ENCODE assay signal across 8 mouse cellular contexts in genomic region chr19:29523230-29523582, GRCm38 (mm10). TPM values are rescaled to one million over a fixed set of nuclear protein-coding genes. Genes with fewer than 3 reads are reported as not detected.
DNase-seq lines count a peak whose midpoint lies in the region; ATAC-seq and TF ChIP-seq lines count a peak whose summit lies in the region.

No protein-coding gene starts in this region.

- WGBS in liver, adult 2 months: 1% methylated on average over 9 of the region's 9 CpGs
- 0% methylated on average over 9 of the region's 9 CpGs for WGBS in hindbrain, embryonic 15.5 days
- WGBS in midbrain, embryonic 16.5 days: 0% methylated on average over 9 of the region's 9 CpGs

- H3K4me2 ChIP-seq in hindbrain, embryonic 15.5 days: peak overlapping the region; percentile 94
- H3K4me2 ChIP-seq in midbrain, embryonic 16.5 days (ENCODE audit: low read length): peak overlapping the region; percentile 96

- H3K79me2 ChIP-seq in liver, adult 2 months (ENCODE audit: control insufficient read depth, insufficient read depth, low read length): peaks cover 12% of the 10 kb centered on the region

- H3K9ac ChIP-seq in liver, adult 2 months (ENCODE audit: low read depth, low read length): peak overlapping the region; percentile 95
- peak overlapping the region; percentile 93 for H3K9ac ChIP-seq in hindbrain, embryonic 15.5 days
- peak overlapping the region; percentile 92 for H3K9ac ChIP-seq in midbrain, embryonic 16.5 days (ENCODE audit: low read depth, low read length)

- peaks cover 12% of the 10 kb centered on the region for H3K4me1 ChIP-seq in liver, adult 2 months (ENCODE audit: control insufficient read depth, insufficient read depth, low read length)
- peaks cover 25% of the 10 kb centered on the region for H3K4me1 ChIP-seq in hindbrain, embryonic 15.5 days (replicated peaks)
- H3K4me1 ChIP-seq in midbrain, embryonic 16.5 days (ENCODE audit: control insufficient read depth, insufficient read depth, low read length): peaks cover 14% of the 10 kb centered on the region

- DNase-seq in liver, adult 2 months (ENCODE audit: extremely low read depth, low read depth, low spot score): peak; percentile 39
- DNase-seq in liver: no peak
- peak; percentile 75 for DNase-seq in embryo, embryonic 10.5 days (ENCODE audit: low spot score)
- no peak for DNase-seq in ovary, postnatal 14 days (ENCODE audit: low spot score)
- DNase-seq in retina, postnatal 1 day: no peak
- DNase-seq in urinary bladder, adult 18-20 months (ENCODE audit: low spot score in 2 of 2): no peak

- no peak for ATAC-seq in hindbrain, embryonic 15.5 days (ENCODE audit: low FRiP score, low read depth)
- no peak for ATAC-seq in midbrain, embryonic 16.5 days

- peaks cover 6% of the 10 kb centered on the region; the same call in 1 of the 2 replicates for H3K36me3 ChIP-seq in liver, adult 2 months (ENCODE audit: control insufficient read depth, insufficient read depth, low read length)
- no peaks in the 10 kb centered on the region for H3K36me3 ChIP-seq in hindbrain, embryonic 15.5 days
- no peaks in the 10 kb centered on the region for H3K36me3 ChIP-seq in midbrain, embryonic 16.5 days (ENCODE audit: control insufficient read depth, insufficient read depth, low read length)

- no peaks in the 10 kb centered on the region for H3K27me3 ChIP-seq in liver, adult 2 months (ENCODE audit: control insufficient read depth, insufficient read depth, low read length)
- H3K27me3 ChIP-seq in hindbrain, embryonic 15.5 days: no peaks in the 10 kb centered on the region
- no peaks in the 10 kb centered on the region for H3K27me3 ChIP-seq in midbrain, embryonic 16.5 days (ENCODE audit: control insufficient read depth, insufficient read depth, low read depth, low read length)

- TF ChIP-seq POLR2A in liver, adult 2 months (IDR thresholded peaks at IDR 0.05; ENCODE audit: extremely low read depth, insufficient read depth, low read length): no peak

- H3K9me3 ChIP-seq in hindbrain, embryonic 15.5 days: no peaks in the 10 kb centered on the region
- no peaks in the 10 kb centered on the region for H3K9me3 ChIP-seq in midbrain, embryonic 16.5 days (replicated peaks; ENCODE audit: control insufficient read depth, low read length, poor library complexity, severe bottlenecking)

- peak overlapping the region; percentile 84; the same call in 1 of the 2 replicates for H3K27ac ChIP-seq in liver, adult 2 months (replicated peaks; ENCODE audit: insufficient read depth, low read depth, low read length)
- peak overlapping the region; percentile 95; the same call in 1 of the 2 replicates for H3K27ac ChIP-seq in hindbrain, embryonic 15.5 days (replicated peaks)
- H3K27ac ChIP-seq in midbrain, embryonic 16.5 days (ENCODE audit: low read length): peak overlapping the region; percentile 91

- TF ChIP-seq CTCF in liver, adult 2 months (IDR thresholded peaks at IDR 0.05; ENCODE audit: low read depth, low read length): no peak

- peak overlapping the region; percentile 96 for H3K4me3 ChIP-seq in liver, adult 2 months (ENCODE audit: insufficient read depth, low read depth, low read length)
- peak overlapping the region; percentile 95 for H3K4me3 ChIP-seq in hindbrain, embryonic 15.5 days
- peak overlapping the region; percentile 88 for H3K4me3 ChIP-seq in midbrain, embryonic 16.5 days (ENCODE audit: low read depth, low read length)

RNA-seq across cellular contexts. Expression of gene Ric1, which starts 1.1 kb away (rescaled TPM):
- 39.3 and 41.5 TPM in 2 replicates for total RNA-seq in liver, adult 2 months (2014; rRNA removed)
- 4.7 and 5.4 TPM in 2 replicates for polyA plus RNA-seq in liver, adult 2 months (2012; rRNA removed)
- 12.0 and 12.2 TPM in 2 replicates for polyA plus RNA-seq in hindbrain, embryonic 15.5 days (2015; fragmentation: Nextera tagmentation; extraction: Ambion mirVana)
- 12.4 and 12.6 TPM in 2 replicates for polyA plus RNA-seq in midbrain, embryonic 16.5 days (2015; fragmentation: Nextera tagmentation; extraction: Ambion mirVana)

Comparison
In these comparisons a context has a peak if more than half of its experiments do, and no peak if none do; other contexts are left out.
1. DNase-seq: peak in liver, adult 2 months (single experiment) and embryo, embryonic 10.5 days (single experiment); none in liver (single experiment), ovary, postnatal 14 days (single experiment), retina, postnatal 1 day (single experiment) and urinary bladder, adult 18-20 months (0 of 2).
2. Peak in every context shown above with its lines, with median percentiles within 50 percentile points of each other: H3K27ac ChIP-seq, H3K4me3 ChIP-seq and H3K9ac ChIP-seq.